Mouse (Mus musculus) stomach, adult 2 months (tissue): ENCODE data around the gene Gm9767. TPM values are rescaled to one million over a fixed set of nuclear protein-coding genes. Genes with fewer than 3 reads are reported as not detected.

Experiments
- polyA plus RNA-seq: library from polyadenylated mRNA; depleted of rRNA; stranded (reverse); fragments of >200 nt; gene quantifications from 2 replicates; pipeline ENCODE4 v1.2.3, GENCODE M21; 2012; rRNA removed

The Gm9767 gene
- polyA plus RNA-seq, result 0.05 and 0.06 TPM in 2 replicates

DNA sequence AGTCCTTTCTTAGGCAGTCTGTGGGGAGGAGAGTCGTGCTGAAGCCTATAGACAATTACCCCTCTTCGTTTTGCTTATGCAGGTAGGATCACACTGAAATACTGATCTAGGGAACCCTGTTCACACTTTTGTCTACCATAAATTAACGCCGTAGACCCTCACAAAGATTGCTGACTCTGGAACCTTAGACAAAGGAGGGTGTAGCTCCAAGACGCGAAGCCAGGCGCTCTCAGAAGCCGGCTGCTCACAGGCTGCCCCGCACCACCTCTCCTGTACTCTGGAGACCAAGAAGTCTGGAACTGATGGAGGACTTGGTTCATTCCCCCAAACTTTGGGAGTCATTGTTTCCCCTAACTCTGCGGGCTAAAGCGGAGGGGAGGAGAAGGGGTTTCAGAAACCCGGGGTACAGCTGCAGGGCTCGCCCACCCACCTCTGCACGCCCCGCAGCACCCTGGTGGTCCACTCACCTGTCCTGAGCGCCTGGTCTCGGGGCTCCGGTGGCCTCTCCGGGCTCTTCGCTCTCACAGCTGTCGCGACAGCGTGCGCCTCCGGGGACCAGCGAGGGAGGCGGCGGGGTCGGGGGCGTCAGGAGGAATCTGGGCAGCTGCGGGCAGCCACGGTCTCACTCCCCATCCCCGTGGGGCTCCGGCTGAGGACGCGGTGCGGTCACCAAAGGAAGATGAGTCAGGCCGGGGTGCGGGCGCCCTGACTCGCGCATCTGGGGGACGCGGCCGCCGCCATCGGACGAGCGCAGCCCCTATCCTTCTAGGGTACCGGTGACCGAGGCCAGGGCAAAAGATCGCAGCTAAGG is at the start of gene Gm9767:
TSS of gene Gm9767 (plus strand) at position 585 of the 811 bp plus-strand sequence.

DNA sequence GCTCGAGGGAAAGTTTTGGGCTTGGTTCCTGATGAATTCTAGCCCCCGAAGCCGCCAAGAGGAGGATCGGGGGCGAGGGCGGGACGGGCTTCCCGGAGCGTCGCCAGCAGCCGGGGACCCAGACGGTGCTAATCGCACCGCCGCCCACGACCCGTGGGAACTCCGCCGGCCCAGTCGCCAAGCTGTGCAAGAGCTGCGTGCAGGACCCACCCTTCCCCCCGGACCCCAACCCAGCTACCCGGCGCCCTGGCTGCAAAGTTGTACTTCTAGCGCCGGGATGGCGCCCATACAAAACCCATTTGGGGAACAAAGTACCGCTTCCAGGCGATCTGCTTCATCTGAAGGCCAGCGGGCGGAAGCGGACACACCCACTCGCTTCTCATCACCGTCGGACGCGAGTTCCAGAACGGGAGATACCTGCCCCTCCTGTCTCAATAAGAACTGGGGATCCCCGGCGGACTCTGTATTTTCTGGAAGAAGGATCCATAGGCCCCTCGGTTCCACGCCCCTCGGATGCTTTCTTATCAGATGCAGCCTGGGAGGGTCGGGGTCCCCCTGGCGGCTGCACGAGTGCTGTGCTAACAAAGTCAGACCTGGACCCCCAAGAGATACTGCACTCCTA is 577 bp downstream of the Gm9767 start, which contains the start of gene Tmem200a:
TSS of gene Tmem200a (minus strand) at position 532 of the 622 bp plus-strand sequence.

Other genes with a start within 250 kb of the Gm9767 start
- gene Tmem200a, start 797 bp downstream of the Gm9767 start, polyA plus RNA-seq, result 0.88 and 1.7 TPM in 2 replicates
- gene Samd3, start 151.5 kb downstream of the Gm9767 start, polyA plus RNA-seq, result not detected in 2 replicates